Mouse (Mus musculus) adrenal gland (tissue): ENCODE results near the gene Mup11.
"Not testable (repeated sequence)": the region's sequence is repeated elsewhere in the genome, so short reads cannot be mapped to it uniquely, and the experiment has no call there.

Experiments used
- intact Hi-C: fragments of 180-260 bp; cut with DNase I; formaldehyde crosslinking; loops from one replicate; pipeline ENCODE4 v1.15.1; 2025
- long read RNA-seq, 2 experiments: library from polyadenylated mRNA; unstranded; transcript quantifications; one replicate each; pipeline ENCODE4 v2.0.0; 2020; ENCODE audit warnings: borderline replicate concordance in 1 of 2; ENCODE audit not compliant: insufficient replicate concordance in 1 of 2

The Mup11 gene
- long read RNA-seq, experiment 1: 0 reads
- long read RNA-seq, experiment 2: 0 reads

- intact Hi-C loops: not testable (repeated sequence)
Measured at GRCm38 (mm10) chr4:60662311-60662710, at the start of gene Mup11. Gene Mup11 (minus strand): TSS chr4:60662411.
